Mouse (Mus musculus) brain, embryonic 14.5 days (tissue): ENCODE measurements at regions not wholly inside any gene's neighbourhood (a gene's known extent, or its start where the extent isn't known, plus 50 kb on each side); places are given as distances from the start of the nearest gene placed in this dataset.

Experiments used
- DNase-seq: peaks from one replicate; pipeline ENCODE4 v3.0.0-alpha.2; 2011; ENCODE audit warnings: low read depth
- CTCF ChIP-seq: fragments of 200-500 bp; IDR thresholded peaks from 2 replicates; pipeline ENCODE4 v1.5.1; 2012; ENCODE audit warnings: inconsistent platforms, mild to moderate bottlenecking, moderate library complexity, borderline replicate concordance; ENCODE audit not compliant: insufficient read depth, insufficient read length; ENCODE audit errors: extremely low read depth
- POLR2A ChIP-seq: fragments of 200-500 bp; IDR thresholded peaks from 2 replicates; pipeline ENCODE4 v1.6.1; 2012; ENCODE audit warnings: mild to moderate bottlenecking, inconsistent platforms, borderline replicate concordance; ENCODE audit not compliant: poor library complexity, insufficient read depth, insufficient read length, severe bottlenecking; ENCODE audit errors: extremely low read depth

- TF ChIP-seq CTCF (no peak), POLR2A (no peak)
- DNase-seq, result peak; percentile 20
Observed at GRCm38 (mm10) chr17:41015317-41015716, 80.5 kb upstream of the Cenpq start.
